Mouse (Mus musculus) lung, adult 2 months (tissue): ENCODE results near the gene Scamp3. TPM values are rescaled to one million over a fixed set of nuclear protein-coding genes. Genes with fewer than 3 reads are reported as not detected.
A peak's percentile ranks its signal among the peaks of the same experiment; 100 is the strongest.
"Not testable (repeated sequence)": the region's sequence is repeated elsewhere in the genome, so short reads cannot be mapped to it uniquely, and the experiment has no call there.

Experiments
- DNase-seq: peaks from one replicate; pipeline ENCODE4 v3.0.0; 2022
- H3K4me1 ChIP-seq: fragments of 200-500 bp; 2 replicates; pipeline ENCODE4 v1.6.1; 2011; ENCODE audit warnings: low read length; ENCODE audit not compliant: control insufficient read depth, insufficient read depth
- H3K4me3 ChIP-seq: fragments of 200-500 bp; replicated peaks from 2 replicates; pipeline ENCODE3; 2011; ENCODE audit warnings: low read depth, mild to moderate bottlenecking, control low read depth, low read length; ENCODE audit errors: extremely low read depth
- CTCF ChIP-seq: fragments of 200-500 bp; IDR thresholded peaks from 2 replicates; pipeline ENCODE4 v1.5.1; 2011; ENCODE audit warnings: mild to moderate bottlenecking, low read length, control low read depth; ENCODE audit not compliant: insufficient read depth
- POLR2A ChIP-seq: fragments of 200-500 bp; IDR thresholded peaks from 2 replicates; pipeline ENCODE4 v1.6.1; 2011; ENCODE audit warnings: low read depth, mild to moderate bottlenecking, control low read depth, low read length, borderline replicate concordance; ENCODE audit errors: extremely low read depth
- WGBS: fragments of 180-500 bp; shearing (Covaris S2); methylation state at CpG from one replicate; pipeline ENCODE4 v1.1.7; 2018; 5-methylcytosine and 5-hydroxymethylcytosine counted together
- polyA plus RNA-seq: library from polyadenylated mRNA; depleted of rRNA; stranded (reverse); fragments of >200 nt; gene quantifications from 2 replicates; pipeline ENCODE4 v1.2.3, GENCODE M21; 2012

Gene Scamp3
- polyA plus RNA-seq, 1 experiment: 127 TPM

DNA sequence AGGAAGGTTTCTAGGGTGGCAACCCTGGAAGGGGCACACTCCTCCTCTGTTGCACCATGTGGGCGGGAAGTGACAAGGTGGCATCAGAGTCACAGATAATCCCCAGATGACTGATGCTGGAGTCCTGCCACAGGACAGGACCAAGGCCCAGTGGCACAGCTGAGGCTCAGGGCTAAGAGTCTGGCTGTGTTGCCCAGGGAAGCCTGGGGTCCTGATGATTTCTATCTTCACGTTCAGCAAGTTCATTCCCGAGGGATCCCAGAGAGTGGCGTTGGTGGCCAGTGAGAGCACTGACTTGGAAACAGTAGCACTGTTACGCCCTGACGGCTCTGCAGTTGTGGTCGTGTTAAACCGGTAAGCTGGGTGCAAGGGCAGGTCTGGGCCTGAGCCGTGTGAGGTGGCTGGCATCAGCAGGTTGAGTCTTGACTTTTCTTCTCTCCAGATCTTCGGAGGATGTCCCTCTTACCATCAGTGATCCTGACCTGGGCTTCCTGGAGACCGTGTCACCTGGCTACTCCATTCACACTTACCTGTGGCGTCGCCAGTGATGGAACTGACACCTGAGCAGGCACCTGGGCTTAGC is 30.9 kb downstream of the Scamp3 start:
- TF ChIP-seq CTCF (no peak), POLR2A (no peak)
- Histone ChIP-seq H3K4me1 (peaks cover 3% of the 10 kb centered on the region; the same call in 1 of the 2 replicates), H3K4me3 (no peak overlapping the region)
- no peak for DNase-seq
- 89% methylated on average over 13 of the region's 13 CpGs for WGBS

DNA sequence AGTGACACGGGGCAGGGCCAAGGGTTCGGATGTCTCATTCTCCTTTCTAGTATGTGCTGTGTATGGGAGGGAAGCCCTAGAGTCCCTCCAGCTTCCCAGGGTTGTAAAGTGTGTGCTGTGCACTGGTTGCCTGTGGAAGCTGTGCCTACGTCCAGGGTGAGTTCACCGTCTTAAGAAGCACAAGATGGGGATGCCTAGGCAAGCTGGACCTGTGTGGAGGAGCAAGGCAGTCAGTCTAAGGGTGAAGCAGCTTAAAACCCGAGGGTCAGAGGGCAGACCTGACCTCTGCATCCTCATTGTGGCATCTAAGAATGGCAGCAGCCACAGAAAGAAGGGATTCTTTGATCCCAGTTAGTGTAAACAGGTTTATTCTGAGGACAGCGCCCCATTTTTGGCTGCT is 31.5 kb downstream of the Scamp3 start:
- 0 out of 2 replicates have a peak, but pooled peaks cover 3% of the 10 kb centered on the region for H3K4me1 ChIP-seq
- WGBS: 85% methylated on average over 6 of the region's 6 CpGs
- H3K4me3 ChIP-seq: no peak overlapping the region
- DNase-seq: no peak
- no peak for TF ChIP-seq CTCF
- TF ChIP-seq POLR2A: no peak

GRCm38 (mm10) chr3:89209731-89210130 is 32.5 kb downstream of the Scamp3 start:
- Histone ChIP-seq H3K4me1 (peaks cover 4% of the 10 kb centered on the region; the same call in 1 of the 2 replicates), H3K4me3 (no peak overlapping the region)
- no peak for TF ChIP-seq CTCF
- no peak for TF ChIP-seq POLR2A
- 91% methylated on average over 7 of the region's 7 CpGs for WGBS
- no peak for DNase-seq

DNA sequence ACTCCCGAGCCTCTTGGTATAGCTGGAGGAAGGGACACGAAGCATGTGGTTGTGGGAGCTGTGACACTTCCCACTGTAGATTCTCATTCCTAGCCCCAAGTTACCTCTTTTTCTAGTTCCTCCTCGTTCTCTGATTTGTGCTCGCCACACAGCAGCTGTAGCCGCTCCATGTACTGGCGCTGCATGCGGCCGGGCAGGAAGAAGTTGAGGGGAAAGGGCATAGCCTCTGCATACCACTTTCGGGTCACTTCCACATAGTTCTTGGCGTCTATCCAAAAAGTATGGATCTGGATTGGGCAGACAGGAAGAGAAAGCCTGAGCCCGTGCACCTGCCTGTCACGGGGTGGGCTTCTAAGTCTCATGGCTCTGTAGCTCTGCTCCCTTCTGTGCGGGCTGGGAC is 32.9 kb downstream of the Scamp3 start:
- 49% methylated on average over 13 of the region's 13 CpGs for WGBS
- H3K4me1 ChIP-seq: peaks cover 5% of the 10 kb centered on the region; the same call in 1 of the 2 replicates
- DNase-seq: no peak
- no peak for TF ChIP-seq POLR2A
- TF ChIP-seq CTCF: no peak
- no peak overlapping the region for H3K4me3 ChIP-seq

DNA sequence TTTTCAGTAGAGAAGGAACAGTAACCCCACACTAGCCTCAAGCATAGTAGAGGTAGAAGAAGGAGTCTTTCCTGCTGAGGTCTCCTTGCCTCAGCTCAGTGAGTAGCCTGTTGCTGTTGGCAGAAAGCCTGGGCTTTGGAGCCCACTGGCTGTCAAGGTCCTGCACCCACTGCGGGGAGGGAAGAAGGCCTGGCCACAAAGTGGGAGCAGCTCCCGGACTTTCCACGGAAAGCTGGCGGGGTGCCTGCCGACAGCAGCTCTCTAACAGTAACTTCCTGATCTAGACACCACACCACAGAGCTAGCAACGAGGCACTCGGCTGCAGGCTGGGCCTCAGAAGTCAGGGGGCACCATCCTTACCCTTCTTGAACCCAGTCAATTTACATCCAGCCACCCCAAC is 33.5 kb downstream of the Scamp3 start:
- Histone ChIP-seq H3K4me3 (no peak overlapping the region), H3K4me1 (peaks cover 6% of the 10 kb centered on the region; the same call in 1 of the 2 replicates)
- no peak for TF ChIP-seq CTCF
- WGBS: 44% methylated on average over 7 of the region's 7 CpGs
- no peak for DNase-seq

- 1% methylated on average over 69 of the region's 69 CpGs for WGBS
- Histone ChIP-seq H3K4me3 (peak overlapping the region; percentile 96), H3K4me1 (peaks cover 9% of the 10 kb centered on the region)
- peak; percentile 67; the same call in 1 of the 2 replicates for TF ChIP-seq POLR2A
- no peak for TF ChIP-seq CTCF
- peak; percentile 93 for DNase-seq
Observed at GRCm38 (mm10) chr3:89213803-89214530, 36.7 kb downstream of the Scamp3 start.

DNA sequence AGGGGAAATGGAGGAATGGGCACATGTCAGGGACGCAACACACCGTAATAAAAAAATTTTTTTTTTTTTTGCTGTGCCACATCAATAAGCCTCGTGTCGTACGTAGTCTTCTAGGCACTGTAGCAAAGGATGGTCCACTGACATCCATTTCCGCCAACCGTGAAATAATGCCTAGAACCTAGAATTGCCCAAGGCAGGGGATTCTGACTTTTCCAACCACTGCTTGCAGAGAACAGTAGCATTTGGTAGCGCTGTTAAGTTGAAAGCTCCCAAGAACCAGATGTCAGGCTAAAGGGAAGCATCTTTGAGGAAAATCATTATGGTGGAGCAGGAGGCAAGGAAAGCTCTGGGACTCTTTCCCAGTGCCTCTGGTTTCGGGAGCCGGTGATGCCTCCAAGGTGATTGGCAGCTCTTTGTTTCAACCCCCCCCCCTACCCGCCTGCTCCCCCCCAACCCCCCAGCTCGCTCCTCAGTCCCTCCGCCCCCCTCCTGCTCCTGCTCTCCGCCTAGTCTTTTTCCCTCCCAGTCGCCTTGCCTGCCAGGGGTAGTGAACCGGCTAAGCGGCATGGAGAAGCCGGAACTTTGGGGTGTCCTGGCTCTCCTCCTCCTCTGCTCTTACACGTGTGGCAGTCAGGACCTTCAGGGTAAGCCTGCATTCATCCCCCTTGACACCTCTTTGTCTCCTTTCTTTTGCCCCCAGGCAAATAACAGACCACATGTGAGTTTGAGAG is 37.6 kb downstream of the Scamp3 start, which contains the start of gene Thbs3:
Gene Thbs3, plus strand, starts transcription at position 500 of the 731 bp plus-strand sequence.
- WGBS: 3% methylated on average over 19 of the region's 19 CpGs
- H3K4me3 ChIP-seq: peak within 1 kb of the TSS; percentile 96
- peak; percentile 48 for DNase-seq
- H3K4me1 ChIP-seq: peaks cover 9% of the 10 kb centered on the region
- no peak for TF ChIP-seq CTCF
- TF ChIP-seq POLR2A: no peak

- peak; percentile 84 for DNase-seq
- WGBS: 0% methylated on average over 6 of the region's 6 CpGs
- Histone ChIP-seq H3K4me3 (peak overlapping the region; percentile 2), H3K4me1 (peaks cover 9% of the 10 kb centered on the region)
- TF ChIP-seq CTCF (peak; percentile 95), POLR2A (no peak)
Observed at GRCm38 (mm10) chr3:89215853-89216252, 38.6 kb downstream of the Scamp3 start.

- WGBS: 65% methylated on average over 7 of the region's 7 CpGs
- H3K4me1 ChIP-seq, DNase-seq, H3K4me3 ChIP-seq: not testable (repeated sequence)
Observed at GRCm38 (mm10) chr3:89216407-89216806, 39.1 kb downstream of the Scamp3 start.

GRCm38 (mm10) chr3:89218271-89218670 is 41.0 kb downstream of the Scamp3 start:
- peak; percentile 55 for DNase-seq
- H3K4me3 ChIP-seq: no peak overlapping the region
- TF ChIP-seq POLR2A: no peak
- no peak for TF ChIP-seq CTCF
- 61% methylated on average over 1 of the region's 1 CpGs for WGBS
- H3K4me1 ChIP-seq: peaks cover 8% of the 10 kb centered on the region
